7 mouse cellular contexts compared by ENCODE assay signal in the genomic region with DNA sequence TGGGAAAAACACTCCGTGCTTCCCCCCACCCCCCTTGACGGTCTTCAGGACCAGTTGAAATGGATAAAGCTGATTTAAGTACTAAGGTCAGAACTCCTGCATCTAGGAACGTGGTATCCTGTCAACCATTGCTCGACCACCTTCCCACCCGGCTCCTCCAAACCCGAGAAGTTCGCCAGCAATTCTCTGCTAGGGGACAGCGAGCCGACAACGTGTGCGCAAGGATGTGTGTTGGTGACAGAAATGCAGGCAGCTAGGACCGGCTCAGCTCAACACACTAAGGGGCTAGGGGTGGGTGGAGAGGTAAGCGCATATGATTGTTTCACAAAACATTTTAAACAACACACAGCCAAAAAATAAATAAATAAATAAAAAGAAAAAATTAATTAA. TPM values are rescaled to one million over a fixed set of nuclear protein-coding genes. Genes with fewer than 3 reads are reported as not detected.
DNase-seq lines count a peak whose midpoint lies in the region; ATAC-seq and TF ChIP-seq lines count a peak whose summit lies in the region.

No protein-coding gene starts in this region.

- no peak for TF ChIP-seq POLR2A in CH12.LX (IDR thresholded peaks at IDR 0.05; ENCODE audit: low read depth, low read length)

- dilution Hi-C loops in CH12.LX (cut with MboI; ENCODE audit: extremely low pct_ligation_motif_present, extremely low pct_unique_long_range_greater_than_20kb, low sequenced_read_pairs): no loop called here

- in situ Hi-C loops in CH12.LX (cut with MboI; ENCODE audit: low pct_ligation_motif_present, low pct_unique_long_range_greater_than_20kb, low sequenced_read_pairs): loop anchor here (10.0 to 25.0 kb wide), 2 partner anchors 74 to 317 kb away; no protein-coding TSS in a partner anchor

- no peaks in the 10 kb centered on the region for H3K27me3 ChIP-seq in CH12.LX (replicated peaks)
- no peaks in the 10 kb centered on the region for H3K27me3 ChIP-seq in embryonic facial prominence, embryonic 13.5 days
- H3K27me3 ChIP-seq in stomach, embryonic 14.5 days (ENCODE audit: control insufficient read depth, insufficient read depth, low read length): no peaks in the 10 kb centered on the region

- H3K9ac ChIP-seq in CH12.LX (ENCODE audit: insufficient read depth, low read depth): peak overlapping the region; percentile 77
- peak overlapping the region; percentile 81 for H3K9ac ChIP-seq in embryonic facial prominence, embryonic 13.5 days
- peak overlapping the region; percentile 67 for H3K9ac ChIP-seq in stomach, embryonic 14.5 days (replicated peaks; ENCODE audit: low read depth, low read length)

- no peak overlapping the region for H3K27ac ChIP-seq in CH12.LX (ENCODE audit: insufficient read depth, low read depth)
- peak overlapping the region; percentile 100; the same call in 1 of the 2 replicates for H3K27ac ChIP-seq in embryonic facial prominence, embryonic 13.5 days
- H3K27ac ChIP-seq in stomach, embryonic 14.5 days (ENCODE audit: low read length): peak overlapping the region; percentile 100

- peak overlapping the region; percentile 66 to 97 (median 90) for H3K4me3 ChIP-seq in CH12.LX (replicated peaks in 1 of 3; ENCODE audit: low read depth in 2 of 3, low read length in 2 of 3, poor library complexity in 1 of 3)
- peak overlapping the region; percentile 72 for H3K4me3 ChIP-seq in embryonic facial prominence, embryonic 13.5 days
- H3K4me3 ChIP-seq in stomach, embryonic 14.5 days (ENCODE audit: low read depth, low read length): peak overlapping the region; percentile 65

- DNase-seq in CH12.LX (ENCODE audit: extremely low read depth) (no peak), R1 (ENCODE audit: low read depth, low spot score) (peak; percentile 8)
- DNase-seq in heart, postnatal 25 days (ENCODE audit: low spot score): peak; percentile 20
- DNase-seq in left cerebral cortex, adult 8-10 months (ENCODE audit: low spot score in 2 of 2): peak; percentile 36 to 49
- peak; percentile 38 to 43 for DNase-seq in lung, postnatal 4 days

- H3K4me1 ChIP-seq in CH12.LX (ENCODE audit: control insufficient read depth in 1 of 2, insufficient read depth in 2 of 2): peaks cover 4 to 36% of the 10 kb centered on the region in 2 experiments
- peaks cover 25% of the 10 kb centered on the region for H3K4me1 ChIP-seq in embryonic facial prominence, embryonic 13.5 days
- peaks cover 16% of the 10 kb centered on the region for H3K4me1 ChIP-seq in stomach, embryonic 14.5 days (ENCODE audit: control insufficient read depth, insufficient read depth, low read length)

- under 1% methylated on average over 13 of the region's 13 CpGs for WGBS in embryonic facial prominence, embryonic 13.5 days
- 1% methylated on average over 13 of the region's 13 CpGs for WGBS in stomach, embryonic 14.5 days

- no peak for ATAC-seq in embryonic facial prominence, embryonic 13.5 days (ENCODE audit: insufficient number of reproducible peaks, insufficient read depth, low FRiP score, low TSS enrichment, low read depth)
- no peak for ATAC-seq in stomach, embryonic 14.5 days (ENCODE audit: insufficient number of reproducible peaks, insufficient read depth, low FRiP score, low read depth)

- no peak for TF ChIP-seq EP300 in CH12.LX (IDR thresholded peaks at IDR 0.05; ENCODE audit: low read length)

- peak overlapping the region; percentile 95 for H3K4me2 ChIP-seq in CH12.LX (ENCODE audit: insufficient read depth, low read depth, poor library complexity, severe bottlenecking)
- peak overlapping the region; percentile 74 for H3K4me2 ChIP-seq in embryonic facial prominence, embryonic 13.5 days
- peak overlapping the region; percentile 57 for H3K4me2 ChIP-seq in stomach, embryonic 14.5 days (replicated peaks; ENCODE audit: low read depth, low read length)

- TF ChIP-seq CTCF in CH12.LX (conservative IDR thresholded peaks at IDR 0.05 in 1 of 2, IDR thresholded peaks at IDR 0.05 in 1 of 2; ENCODE audit: low read depth in 2 of 2, low read length in 2 of 2): no peak

- peaks cover 4% of the 10 kb centered on the region; the same call in 1 of the 2 replicates for H3K79me2 ChIP-seq in CH12.LX (replicated peaks; ENCODE audit: control insufficient read depth, extremely low read depth, insufficient read depth, poor library complexity, severe bottlenecking)

- TF ChIP-seq RAD21 in CH12.LX (IDR thresholded peaks at IDR 0.05; ENCODE audit: low read depth, low read length): no peak; the same call in 1 of the 2 replicates

- peaks cover 0 to 5% of the 10 kb centered on the region in 2 experiments for H3K36me3 ChIP-seq in CH12.LX (replicated peaks in 1 of 2; ENCODE audit: control insufficient read depth in 1 of 2, insufficient read depth in 1 of 2, low read length in 1 of 2)
- no peaks in the 10 kb centered on the region for H3K36me3 ChIP-seq in embryonic facial prominence, embryonic 13.5 days
- no peaks in the 10 kb centered on the region for H3K36me3 ChIP-seq in stomach, embryonic 14.5 days (ENCODE audit: control insufficient read depth, insufficient read depth, low read length)

- no peaks in the 10 kb centered on the region for H3K9me3 ChIP-seq in CH12.LX (replicated peaks; ENCODE audit: low read length)
- H3K9me3 ChIP-seq in embryonic facial prominence, embryonic 13.5 days: no peaks in the 10 kb centered on the region
- no peaks in the 10 kb centered on the region for H3K9me3 ChIP-seq in stomach, embryonic 14.5 days (ENCODE audit: control insufficient read depth, low read depth, low read length)

- intact Hi-C loops in heart, postnatal 25 days (cut with DNase I): loop anchor here (2.0 to 5.0 kb wide), 5 partner anchors 34 to 326 kb away; no protein-coding TSS in a partner anchor

TF ChIP-seq in CH12.LX, 34 proteins besides CTCF, POLR2A, EP300 and RAD21:
- TF ChIP-seq PAX5 (IDR thresholded peaks at IDR 0.05; ENCODE audit: low read length): no peak
- TF ChIP-seq MAX (IDR thresholded peaks at IDR 0.05; ENCODE audit: low read length): peak; percentile 55; the same call in 1 of the 2 replicates
- TF ChIP-seq GABPA (IDR thresholded peaks at IDR 0.05; ENCODE audit: insufficient replicate concordance, low read depth, low read length): no peak
- peak; percentile 31; the same call in 1 of the 2 replicates for TF ChIP-seq SIN3A (IDR thresholded peaks at IDR 0.05; ENCODE audit: low read length)
- TF ChIP-seq JUN (IDR thresholded peaks at IDR 0.05; ENCODE audit: insufficient read depth, low read depth, low read length): no peak
- TF ChIP-seq NELFE (IDR thresholded peaks at IDR 0.05; ENCODE audit: low read depth, low read length): no peak
- TF ChIP-seq KAT2A (IDR thresholded peaks at IDR 0.05; ENCODE audit: insufficient replicate concordance, low read length): no peak
- TF ChIP-seq TCF12 (IDR thresholded peaks at IDR 0.05; ENCODE audit: low read depth, low read length): no peak

RNA-seq across cellular contexts. Expression of a gene that starts 1.7 kb away (rescaled TPM):
- total RNA-seq in CH12.LX (2012; rRNA removed) (4.7 and 6.2 TPM in 2 replicates), CH12.LX (2014; rRNA removed) (3.7 and 4.3 TPM in 2 replicates)
- 6.5 and 6.7 TPM in 2 replicates for polyA plus RNA-seq in CH12.LX (2012; ENCODE audit: insufficient read length, low read depth)
- polyA plus RNA-seq in embryonic facial prominence, embryonic 13.5 days (2015; fragmentation: Nextera tagmentation; extraction: Ambion mirVana): 19.5 and 23.5 TPM in 2 replicates
- total RNA-seq in heart, postnatal 25 days (2021): 10 to 100 TPM; 18.2 to 19.1 TPM
- total RNA-seq in left cerebral cortex, adult 8-10 months (2022): 10 to 100 TPM; 38.9 to 48.5 (median 42.0) TPM
- polyA plus RNA-seq in stomach, embryonic 14.5 days (2014; fragmentation: Nextera tagmentation; extraction: Ambion mirVana): 24.6 and 31.2 TPM in 2 replicates
